Mouse (Mus musculus) hindbrain, embryonic 12.5 days (tissue): Measurements from ENCODE around the gene Psmd4. TPM values are rescaled to one million over a fixed set of nuclear protein-coding genes. Genes with fewer than 3 reads are reported as not detected.
"Not testable (repeated sequence)": the region's sequence is repeated elsewhere in the genome, so short reads cannot be mapped to it uniquely, and the experiment has no call there.

Source experiments
- ATAC-seq: fragments of 200-750 bp; cut with Nextera tagmentation; 2 replicates; pipeline ENCODE4 v1.8.0; 2017; ENCODE audit warnings: moderate TSS enrichment; ENCODE audit not compliant: low FRiP score
- H3K27ac ChIP-seq: fragments of 300-500 bp; sonication (generic); 2 replicates; pipeline ENCODE4 v1.5.1; 2016; ENCODE audit warnings: mild to moderate bottlenecking
- H3K27me3 ChIP-seq: fragments of 300-500 bp; sonication (generic); 2 replicates; pipeline ENCODE4 v1.6.1; 2016; ENCODE audit warnings: mild to moderate bottlenecking
- H3K36me3 ChIP-seq: fragments of 300-500 bp; sonication (generic); 2 replicates; pipeline ENCODE4 v1.6.1; 2016; ENCODE audit warnings: mild to moderate bottlenecking
- H3K4me1 ChIP-seq: fragments of 300-500 bp; sonication (generic); 2 replicates; pipeline ENCODE4 v1.6.1; 2016
- H3K4me2 ChIP-seq: fragments of 300-500 bp; sonication (generic); replicated peaks from 2 replicates; pipeline ENCODE4 v1.6.1; 2016; ENCODE audit warnings: mild to moderate bottlenecking
- H3K4me3 ChIP-seq: fragments of 300-500 bp; sonication (generic); 2 replicates; pipeline ENCODE4 v1.5.1; 2016; ENCODE audit warnings: mild to moderate bottlenecking
- H3K9ac ChIP-seq: fragments of 300-500 bp; sonication (generic); 2 replicates; pipeline ENCODE4 v1.6.1; 2016; ENCODE audit warnings: mild to moderate bottlenecking, moderate library complexity
- H3K9me3 ChIP-seq: fragments of 300-500 bp; sonication (generic); replicated peaks from 2 replicates; pipeline ENCODE4 v1.6.1; 2016; ENCODE audit warnings: mild to moderate bottlenecking
- WGBS: fragments of 180-500 bp; shearing (Covaris S2); methylation state at CpG from one replicate; pipeline ENCODE4 v1.1.7; 2016; 5-methylcytosine and 5-hydroxymethylcytosine counted together
- polyA plus RNA-seq: library from polyadenylated mRNA; unstranded; fragments of >200 nt; fragmentation: Nextera tagmentation; extraction: Ambion mirVana; gene quantifications from 2 replicates; pipeline ENCODE4 v1.2.1, GENCODE M21; 2016

The Psmd4 gene
- polyA plus RNA-seq, 1 experiment from 2014 or later: 276 TPM

- Histone ChIP-seq H3K27me3 (no peaks in the 10 kb centered on the region), H3K4me2 (no peak overlapping the region), H3K27ac (no peak overlapping the region), H3K9ac (no peak overlapping the region), H3K9me3 (no peaks in the 10 kb centered on the region), H3K4me3 (no peak overlapping the region), H3K36me3 (no peaks in the 10 kb centered on the region), H3K4me1 (peaks cover 2% of the 10 kb centered on the region)
- WGBS: 89% methylated on average over 11 of the region's 11 CpGs
- ATAC-seq: no peak
Measured at GRCm38 (mm10) chr3:95046462-95047057, 4.1 kb upstream of the Psmd4 start.

GRCm38 (mm10) chr3:95043251-95043650 is 837 bp upstream of the Psmd4 start:
- Histone ChIP-seq H3K4me2 (no peak overlapping the region), H3K27me3 (no peaks in the 10 kb centered on the region), H3K9ac (no peak overlapping the region), H3K4me1 (peaks cover 7% of the 10 kb centered on the region), H3K27ac (no peak overlapping the region), H3K9me3 (no peaks in the 10 kb centered on the region), H3K36me3 (peaks cover 9% of the 10 kb centered on the region), H3K4me3 (no peak overlapping the region)
- ATAC-seq: no peak
- 80% methylated on average over 6 of the region's 6 CpGs for WGBS

- H3K9ac ChIP-seq: peak overlapping the region; percentile 85
- 38% methylated on average over 7 of the region's 7 CpGs for WGBS
- peak overlapping the region; percentile 57 for H3K4me2 ChIP-seq
- ATAC-seq: peak; percentile 76
- H3K27ac ChIP-seq: 0 out of 2 replicates have a peak overlapping the region, but pooled peaks have one; percentile 1
- no peaks in the 10 kb centered on the region for H3K9me3 ChIP-seq
- peak overlapping the region; percentile 80 for H3K4me3 ChIP-seq
- no peaks in the 10 kb centered on the region for H3K27me3 ChIP-seq
- peaks cover 7% of the 10 kb centered on the region for H3K4me1 ChIP-seq
- H3K36me3 ChIP-seq: peaks cover 13% of the 10 kb centered on the region
Measured at GRCm38 (mm10) chr3:95042838-95043229, 420 bp upstream of the Psmd4 start.

- no peak overlapping the region for H3K27ac ChIP-seq
- no peak for ATAC-seq
Measured at GRCm38 (mm10) chr3:95041625-95042024, 789 bp downstream of the Psmd4 start.

DNA sequence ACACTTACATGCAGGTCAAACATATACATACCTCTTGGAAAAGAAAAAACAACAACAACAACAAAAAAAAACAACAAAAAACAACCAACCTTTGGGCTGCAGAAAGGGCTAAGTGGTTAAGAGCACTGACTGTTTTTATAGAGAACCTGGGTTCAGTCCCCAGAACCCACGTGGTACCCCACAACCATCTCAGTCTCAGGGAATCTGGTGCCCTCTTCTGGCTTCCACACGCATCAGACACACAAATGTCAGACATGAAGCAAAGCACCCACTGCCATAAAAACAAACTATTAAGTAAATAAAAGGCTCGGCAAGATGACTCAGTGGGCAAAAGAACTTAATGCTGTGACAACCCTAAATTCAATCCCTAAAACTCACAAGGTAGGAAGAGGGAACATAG is 12.5 kb downstream of the Psmd4 start:
- Histone ChIP-seq H3K4me2 (no peak overlapping the region), H3K9me3 (no peaks in the 10 kb centered on the region), H3K27me3 (no peaks in the 10 kb centered on the region), H3K9ac (no peak overlapping the region), H3K27ac (no peak overlapping the region), H3K36me3 (peaks cover 52% of the 10 kb centered on the region), H3K4me3 (no peak overlapping the region), H3K4me1 (peaks cover 9% of the 10 kb centered on the region)
- WGBS: 78% methylated on average over 3 of the region's 3 CpGs
- no peak for ATAC-seq

More at GRCm38 (mm10) chr3:95041625-95042024, 789 bp downstream of the Psmd4 start:
- H3K9ac ChIP-seq: peak overlapping the region; percentile 85
- H3K36me3 ChIP-seq: peaks cover 17% of the 10 kb centered on the region
- H3K4me1 ChIP-seq: peaks cover 7% of the 10 kb centered on the region
- no peaks in the 10 kb centered on the region for H3K9me3 ChIP-seq
- H3K4me3 ChIP-seq: peak overlapping the region; percentile 80
- H3K4me2 ChIP-seq: peak overlapping the region; percentile 57
- 15% methylated on average over 3 of the region's 3 CpGs for WGBS
- no peaks in the 10 kb centered on the region for H3K27me3 ChIP-seq

- not testable (repeated sequence) for ATAC-seq, H3K9me3 ChIP-seq, H3K27me3 ChIP-seq, H3K4me3 ChIP-seq, H3K4me2 ChIP-seq, H3K27ac ChIP-seq, H3K9ac ChIP-seq
- peaks cover 13% of the 10 kb centered on the region for H3K4me1 ChIP-seq
- H3K36me3 ChIP-seq: peaks cover 46% of the 10 kb centered on the region
- 75% methylated on average over 3 of the region's 3 CpGs for WGBS
Measured at GRCm38 (mm10) chr3:95029291-95029827, 13.1 kb downstream of the Psmd4 start.

- H3K27ac ChIP-seq: no peak overlapping the region
- no peaks in the 10 kb centered on the region for H3K9me3 ChIP-seq
- 91% methylated on average over 3 of the region's 3 CpGs for WGBS
- H3K4me3 ChIP-seq: no peak overlapping the region
- H3K27me3 ChIP-seq: no peaks in the 10 kb centered on the region
- H3K4me1 ChIP-seq: peaks cover 13% of the 10 kb centered on the region
- no peak for ATAC-seq
- H3K36me3 ChIP-seq: peaks cover 38% of the 10 kb centered on the region
- H3K9ac ChIP-seq: no peak overlapping the region
- no peak overlapping the region for H3K4me2 ChIP-seq
Measured at GRCm38 (mm10) chr3:95028603-95029002, 13.8 kb downstream of the Psmd4 start.

DNA sequence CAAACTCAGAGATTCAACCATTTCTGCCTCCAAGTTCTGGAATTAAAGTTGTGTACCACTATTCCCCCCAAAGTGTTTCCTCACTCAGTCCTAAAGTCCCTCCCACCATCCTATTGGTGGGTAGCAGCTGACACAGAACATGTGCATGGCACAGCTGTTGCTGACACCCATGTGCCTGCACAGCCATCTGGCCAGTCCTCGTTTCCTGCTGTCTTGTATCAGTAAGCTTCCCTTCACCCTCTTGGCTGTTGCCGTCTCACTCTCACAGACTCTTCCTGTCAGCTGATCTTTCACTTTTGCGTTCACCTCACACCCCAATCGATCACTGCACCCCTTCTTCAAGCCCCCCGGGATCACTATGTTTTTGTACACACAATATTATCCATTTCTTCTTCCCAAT is 14.7 kb downstream of the Psmd4 start:
- H3K9me3 ChIP-seq: no peaks in the 10 kb centered on the region
- H3K4me2 ChIP-seq: no peak overlapping the region
- no peak overlapping the region for H3K9ac ChIP-seq
- no peak overlapping the region for H3K27ac ChIP-seq
- no peaks in the 10 kb centered on the region for H3K27me3 ChIP-seq
- H3K4me3 ChIP-seq: no peak overlapping the region
- peak; percentile 67; the same call in 1 of the 2 replicates for ATAC-seq
- H3K4me1 ChIP-seq: peaks cover 13% of the 10 kb centered on the region
- 65% methylated on average over 5 of the region's 5 CpGs for WGBS
- H3K36me3 ChIP-seq: peaks cover 29% of the 10 kb centered on the region

GRCm38 (mm10) chr3:95027057-95027645 is 15.3 kb downstream of the Psmd4 start:
- H3K27ac ChIP-seq: no peak overlapping the region
- no peak for ATAC-seq
- H3K4me2 ChIP-seq: no peak overlapping the region
- H3K4me3 ChIP-seq: no peak overlapping the region
- WGBS: 67% methylated on average over 5 of the region's 5 CpGs
- H3K9me3 ChIP-seq: no peaks in the 10 kb centered on the region
- no peaks in the 10 kb centered on the region for H3K27me3 ChIP-seq
- peaks cover 24% of the 10 kb centered on the region for H3K36me3 ChIP-seq
- peaks cover 13% of the 10 kb centered on the region for H3K4me1 ChIP-seq
- no peak overlapping the region for H3K9ac ChIP-seq

DNA sequence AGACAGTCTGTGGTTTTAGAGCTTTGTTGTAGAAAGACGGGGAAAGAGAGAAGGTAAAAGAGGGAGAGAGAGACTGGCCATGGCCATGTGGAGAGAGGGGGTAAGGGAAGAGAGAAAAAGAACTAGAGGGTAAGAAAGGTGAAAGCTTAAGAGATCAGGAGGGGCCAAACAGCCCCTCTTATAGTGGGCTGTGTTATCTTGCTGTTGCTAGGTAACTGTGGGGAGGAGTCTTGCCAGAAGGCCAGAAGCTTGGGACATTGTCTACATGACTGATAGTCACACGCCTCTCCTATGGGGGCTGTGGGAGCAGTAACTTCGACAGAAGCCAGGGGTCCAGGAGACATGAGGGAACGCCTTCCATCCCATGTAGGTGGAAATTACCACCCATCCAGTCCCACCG is 17.2 kb downstream of the Psmd4 start:
- Histone ChIP-seq H3K36me3 (peaks cover 8% of the 10 kb centered on the region; the same call in 1 of the 2 replicates), H3K27ac (no peak overlapping the region), H3K4me3 (no peak overlapping the region), H3K4me2 (no peak overlapping the region), H3K27me3 (no peaks in the 10 kb centered on the region), H3K9ac (no peak overlapping the region), H3K4me1 (peaks cover 13% of the 10 kb centered on the region), H3K9me3 (no peaks in the 10 kb centered on the region)
- 0 out of 2 replicates have a peak, but pooled peaks have one; percentile 7 for ATAC-seq
- 55% methylated on average over 5 of the region's 5 CpGs for WGBS

GRCm38 (mm10) chr3:95024551-95024950 is 17.9 kb downstream of the Psmd4 start:
- ATAC-seq: 0 out of 2 replicates have a peak, but pooled peaks have one; percentile 11
- Histone ChIP-seq H3K9ac (no peak overlapping the region), H3K4me1 (peaks cover 13% of the 10 kb centered on the region), H3K4me3 (no peak overlapping the region), H3K36me3 (0 out of 2 replicates have a peak, but pooled peaks cover 2% of the 10 kb centered on the region), H3K27ac (no peak overlapping the region), H3K9me3 (no peaks in the 10 kb centered on the region), H3K27me3 (no peaks in the 10 kb centered on the region), H3K4me2 (no peak overlapping the region)
- 26% methylated on average over 11 of the region's 11 CpGs for WGBS

DNA sequence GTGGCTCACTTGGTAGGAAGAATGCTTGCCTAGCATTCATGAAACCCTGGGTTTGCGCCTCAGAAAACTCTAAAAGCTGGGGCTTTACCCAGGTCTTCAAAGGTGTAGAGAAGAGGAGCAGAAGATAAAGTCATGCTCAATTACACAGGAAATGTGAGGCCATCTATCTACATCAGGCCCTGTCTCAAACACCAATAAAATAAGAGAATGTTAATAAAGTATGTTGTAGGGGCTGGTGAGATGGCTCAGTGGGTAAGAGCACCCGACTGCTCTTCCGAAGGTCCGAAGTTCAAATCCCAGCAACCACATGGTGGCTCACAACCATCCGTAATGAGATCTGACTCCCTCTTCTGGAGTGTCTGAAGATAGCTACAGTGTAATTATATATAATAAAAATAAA is 21.5 kb downstream of the Psmd4 start:
- H3K27me3 ChIP-seq, ATAC-seq, H3K9me3 ChIP-seq, H3K4me3 ChIP-seq, H3K9ac ChIP-seq, H3K36me3 ChIP-seq, H3K27ac ChIP-seq, H3K4me2 ChIP-seq: not testable (repeated sequence)
- WGBS: 97% methylated on average over 5 of the region's 5 CpGs
- peaks cover 17% of the 10 kb centered on the region for H3K4me1 ChIP-seq

GRCm38 (mm10) chr3:95018741-95019140 is 23.7 kb downstream of the Psmd4 start:
- 84% methylated on average over 2 of the region's 2 CpGs for WGBS
- peaks cover 16% of the 10 kb centered on the region for H3K4me1 ChIP-seq
- no peak overlapping the region for H3K9ac ChIP-seq
- H3K4me3 ChIP-seq: no peak overlapping the region
- H3K4me2 ChIP-seq: no peak overlapping the region
- no peaks in the 10 kb centered on the region for H3K36me3 ChIP-seq
- no peaks in the 10 kb centered on the region for H3K27me3 ChIP-seq
- H3K9me3 ChIP-seq: no peaks in the 10 kb centered on the region
- no peak for ATAC-seq
- no peak overlapping the region for H3K27ac ChIP-seq
